Mouse (Mus musculus) embryonic fibroblast, embryonic 13.5 days (primary cell): ENCODE results near the gene Uqcc3. TPM values are rescaled to one million over a fixed set of nuclear protein-coding genes. Genes with fewer than 3 reads are reported as not detected.
"Not testable (repeated sequence)": the region's sequence is repeated elsewhere in the genome, so short reads cannot be mapped to it uniquely, and the experiment has no call there.

Experiments used
- H3K27ac ChIP-seq: 2 replicates; pipeline ENCODE4 v1.5.1; 2012; ENCODE audit warnings: low read length, control low read depth, inconsistent platforms; ENCODE audit not compliant: insufficient read depth
- H3K4me1 ChIP-seq: 2 replicates; pipeline ENCODE4 v1.6.1; 2011; ENCODE audit warnings: low read length; ENCODE audit not compliant: control insufficient read depth, insufficient read depth
- H3K4me3 ChIP-seq: 2 replicates; pipeline ENCODE4 v1.5.1; 2011; ENCODE audit warnings: mild to moderate bottlenecking, control low read depth, low read length; ENCODE audit not compliant: insufficient read depth
- CTCF ChIP-seq: IDR thresholded peaks from 2 replicates; pipeline ENCODE4 v1.5.1; 2011; ENCODE audit warnings: mild to moderate bottlenecking, control low read depth, low read length, moderate library complexity, borderline replicate concordance; ENCODE audit not compliant: insufficient read depth
- POLR2A ChIP-seq: IDR thresholded peaks from 2 replicates; pipeline ENCODE4 v1.6.1; 2011; ENCODE audit warnings: low read depth, mild to moderate bottlenecking, control low read depth, low read length, moderate library complexity
- polyA plus RNA-seq: library from polyadenylated mRNA; stranded (reverse); fragments of >200 nt; gene quantifications from 2 replicates; pipeline ENCODE4 v1.2.4, GENCODE M21; 2011; ENCODE audit warnings: low read depth; ENCODE audit not compliant: missing spikeins, insufficient read length

Uqcc3 gene
- polyA plus RNA-seq, 1 experiment, result 22.3 TPM

GRCm38 (mm10) chr19:8872266-8872840 is 8.4 kb downstream of the Uqcc3 start:
- H3K4me1 ChIP-seq, result no peaks in the 10 kb centered on the region
- H3K27ac ChIP-seq, result peak overlapping the region; percentile 69
- TF ChIP-seq CTCF, result no peak
- no peak for TF ChIP-seq POLR2A
- peak overlapping the region; percentile 83 for H3K4me3 ChIP-seq

- Histone ChIP-seq H3K27ac (peak within 1 kb of the TSS; percentile 69), H3K4me1 (no peaks in the 10 kb centered on the region), H3K4me3 (peak within 1 kb of the TSS; percentile 83)
- TF ChIP-seq CTCF, result no peak
- TF ChIP-seq POLR2A, result peak; percentile 62
Observed at GRCm38 (mm10) chr19:8871267-8872186, 9.2 kb downstream of the Uqcc3 start, which contains the start of gene Ubxn1. Ubxn1 (plus strand) TSS chr19:8871496.

- TF ChIP-seq CTCF (no peak), POLR2A (no peak)
- Histone ChIP-seq H3K4me1 (no peaks in the 10 kb centered on the region), H3K27ac (no peak overlapping the region), H3K4me3 (peak overlapping the region; percentile 54)
Observed at GRCm38 (mm10) chr19:8870838-8871237, 9.9 kb downstream of the Uqcc3 start.

DNA sequence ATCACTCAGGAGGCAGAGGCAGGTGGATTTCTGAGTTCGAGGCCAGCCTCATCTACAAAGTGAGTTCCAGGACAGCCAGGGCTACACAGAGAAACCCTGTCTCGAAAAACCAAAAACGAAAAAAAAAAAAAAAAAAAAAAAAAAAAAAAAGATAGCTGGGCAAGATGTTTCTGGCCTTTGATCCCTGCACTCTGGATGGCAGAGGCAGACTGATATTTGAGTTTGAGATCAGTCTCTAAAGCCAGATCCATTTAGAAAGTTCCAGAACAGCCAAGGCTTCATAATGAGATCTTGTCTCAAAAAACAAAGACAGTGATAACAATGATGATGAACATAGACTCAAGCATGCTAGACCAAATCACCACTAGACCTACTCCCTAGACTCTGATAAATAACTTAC is 10.3 kb downstream of the Uqcc3 start:
- H3K27ac ChIP-seq, H3K4me1 ChIP-seq, H3K4me3 ChIP-seq: not testable (repeated sequence)

DNA sequence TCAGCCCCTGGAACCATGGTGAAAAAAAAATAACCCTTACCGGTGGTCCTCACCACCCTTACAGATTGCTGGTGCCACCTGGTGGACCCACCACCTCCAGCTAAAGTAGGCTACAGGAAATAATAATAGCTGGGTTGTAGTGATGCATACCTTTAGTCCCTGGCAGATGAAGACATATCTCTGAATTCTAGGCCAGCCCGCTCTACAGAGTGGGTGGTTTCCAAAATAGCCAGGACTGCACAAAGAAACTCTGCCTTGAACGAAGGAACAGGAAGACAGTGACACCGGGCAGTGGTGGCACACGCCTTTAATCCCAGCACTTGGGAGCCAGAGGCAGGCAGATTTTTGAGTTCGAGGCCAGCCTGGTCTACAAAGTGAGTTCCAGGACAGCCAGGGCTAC is 16.5 kb downstream of the Uqcc3 start:
- H3K27ac ChIP-seq, result no peak overlapping the region
- H3K4me3 ChIP-seq, result no peak overlapping the region
- no peak for TF ChIP-seq CTCF
- no peak for TF ChIP-seq POLR2A
- no peaks in the 10 kb centered on the region for H3K4me1 ChIP-seq

DNA sequence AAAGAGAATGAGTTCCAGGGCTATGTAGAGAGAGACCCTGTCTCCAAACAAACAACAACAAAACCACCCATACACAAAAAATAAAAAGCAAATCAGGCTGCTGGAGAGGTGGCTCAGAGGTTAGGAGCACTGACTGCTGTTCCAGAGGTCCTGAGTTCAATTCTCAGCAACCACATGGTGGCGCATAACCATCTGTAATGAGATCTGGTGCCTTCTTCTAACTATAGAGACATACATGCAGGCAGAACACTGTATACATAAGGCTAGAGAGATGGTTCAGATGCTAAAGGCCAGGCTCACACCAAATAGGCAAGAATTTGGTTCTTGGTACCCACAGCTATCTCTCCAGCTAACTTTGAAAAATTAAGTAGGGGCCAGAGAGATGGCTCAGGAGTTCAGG is 21.7 kb downstream of the Uqcc3 start:
- no peaks in the 10 kb centered on the region for H3K4me1 ChIP-seq
- TF ChIP-seq CTCF (no peak), POLR2A (no peak)
- H3K27ac ChIP-seq, result no peak overlapping the region
- H3K4me3 ChIP-seq, result no peak overlapping the region

- Histone ChIP-seq H3K4me1 (no peaks in the 10 kb centered on the region), H3K27ac (no peak overlapping the region), H3K4me3 (no peak overlapping the region)
- no peak for TF ChIP-seq POLR2A
- peak; percentile 70; the same call in 1 of the 2 replicates for TF ChIP-seq CTCF
Observed at GRCm38 (mm10) chr19:8857689-8858088, 23.0 kb downstream of the Uqcc3 start.

GRCm38 (mm10) chr19:8853117-8853516 is 27.6 kb downstream of the Uqcc3 start:
- Histone ChIP-seq H3K4me1 (0 out of 2 replicates have a peak, but pooled peaks cover 2% of the 10 kb centered on the region), H3K27ac (no peak overlapping the region), H3K4me3 (no peak overlapping the region)
- TF ChIP-seq CTCF, result no peak
- TF ChIP-seq POLR2A, result no peak

GRCm38 (mm10) chr19:8852236-8852928 is 28.3 kb downstream of the Uqcc3 start:
- 0 out of 2 replicates have a peak, but pooled peaks cover 2% of the 10 kb centered on the region for H3K4me1 ChIP-seq
- no peak for TF ChIP-seq CTCF
- TF ChIP-seq POLR2A, result no peak
- no peak overlapping the region for H3K27ac ChIP-seq
- H3K4me3 ChIP-seq, result no peak overlapping the region

DNA sequence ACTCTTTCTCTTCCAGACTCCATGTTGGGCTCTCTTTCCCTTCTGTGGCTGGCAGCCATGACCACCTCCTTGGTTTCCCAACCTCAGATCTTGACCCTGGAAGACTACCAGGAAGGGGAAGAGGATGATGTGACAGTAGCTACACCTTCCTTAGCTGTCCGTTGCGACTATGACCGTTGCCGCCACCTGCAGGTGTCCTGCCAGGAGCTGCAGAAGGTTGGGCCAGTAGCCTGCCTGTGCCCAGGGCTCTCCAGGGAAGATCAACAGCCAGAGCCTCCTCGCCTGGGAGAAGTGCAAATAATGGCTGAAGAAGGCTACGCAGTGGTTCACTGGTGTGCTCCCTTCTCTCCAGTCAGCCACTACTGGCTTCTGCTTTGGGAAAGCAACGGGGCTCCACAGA is 29.1 kb downstream of the Uqcc3 start:
- TF ChIP-seq CTCF (no peak), POLR2A (no peak)
- H3K27ac ChIP-seq, result no peak overlapping the region
- H3K4me3 ChIP-seq, result no peak overlapping the region
- 0 out of 2 replicates have a peak, but pooled peaks cover 2% of the 10 kb centered on the region for H3K4me1 ChIP-seq
